ENCODE assay signal across 10 mouse cellular contexts in the genomic region with DNA sequence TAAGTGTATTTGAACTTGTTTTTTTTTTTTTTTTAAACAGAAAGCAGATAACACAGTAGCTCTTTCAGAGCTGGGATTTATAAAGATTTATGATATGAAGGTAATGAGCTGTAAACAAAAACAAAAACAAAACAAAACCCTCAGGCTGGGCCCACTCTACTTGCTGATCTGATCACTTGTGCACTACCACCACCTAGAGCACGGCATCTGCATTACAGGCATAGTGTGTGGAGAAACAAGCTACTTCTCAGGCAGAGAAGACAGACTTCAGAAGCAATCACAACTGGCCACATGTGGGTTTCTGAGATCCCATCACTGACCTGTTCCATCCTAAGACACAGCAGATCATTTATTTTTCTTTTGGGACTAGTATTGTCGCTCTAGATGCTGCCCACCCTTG. TPM values are rescaled to one million over a fixed set of nuclear protein-coding genes. Genes with fewer than 3 reads are reported as not detected.
DNase-seq lines count a peak whose midpoint lies in the region; ATAC-seq and TF ChIP-seq lines count a peak whose summit lies in the region.
"Had no signal": no experiment of that assay in that cellular context is flagged by ENCODE, and none has a peak within 500 bp of the region (broad histone marks: within the 10 kb centered on the region; RNA-seq: fewer than 3 reads in every experiment).

No protein-coding gene starts in this region.

- DNase-seq in CD4-positive, CD25-positive, alpha-beta regulatory T cell, adult 2 months (ENCODE audit: low read depth, low spot score), result peak; percentile 19
- no peak for DNase-seq in kidney, postnatal 0 days (ENCODE audit: low spot score)
- DNase-seq in kidney, adult 11 months, result no peak
- DNase-seq in R1 (ENCODE audit: low read depth, low spot score), result peak; percentile 53
- peak; percentile 13 to 24 for DNase-seq in kidney, postnatal 4 days
- DNase-seq in spleen, postnatal 4 days (ENCODE audit: low spot score in 2 of 2), result no peak
- no peak for DNase-seq in left cerebral cortex, postnatal 10 days (ENCODE audit: extremely low spot score in 1 of 2, low spot score in 2 of 2)
- DNase-seq: cerebellum, adult 11-12 months had no signal

- intact Hi-C loops in left cerebral cortex, postnatal 10 days (cut with DNase I), result no loop called here

- no peaks in the 10 kb centered on the region for H3K36me3 ChIP-seq in kidney, postnatal 0 days (ENCODE audit: insufficient read depth, low read length)

- H3K27me3 ChIP-seq in kidney, postnatal 0 days (ENCODE audit: insufficient read depth, low read length), result no peaks in the 10 kb centered on the region

- no peaks in the 10 kb centered on the region for H3K4me1 ChIP-seq in kidney, postnatal 0 days (replicated peaks; ENCODE audit: insufficient read depth, low read length)

- H3K4me2 ChIP-seq in kidney, postnatal 0 days (ENCODE audit: low read length), result no peak overlapping the region

- WGBS in kidney, postnatal 0 days, result 48% methylated on average over 2 of the region's 2 CpGs

- no peak overlapping the region for H3K9ac ChIP-seq in kidney, postnatal 0 days (ENCODE audit: low read depth, low read length)

- no peak overlapping the region for H3K27ac ChIP-seq in kidney, postnatal 0 days

- TF ChIP-seq CTCF in kidney, postnatal 0 days (IDR thresholded peaks at IDR 0.05; ENCODE audit: low read depth), result peak; percentile 48; the same call in 1 of the 2 replicates

- no peak overlapping the region for H3K4me3 ChIP-seq in kidney, postnatal 0 days (replicated peaks; ENCODE audit: low read depth, low read length)

- no peaks in the 10 kb centered on the region for H3K9me3 ChIP-seq in kidney, postnatal 0 days (replicated peaks; ENCODE audit: low read length)

- no peak for ATAC-seq in CD4-positive, CD25-positive, alpha-beta regulatory T cell, adult 4 months
- no peak for ATAC-seq in kidney, postnatal 0 days (replicated peaks; ENCODE audit: low FRiP score, low read depth)

RNA-seq across cellular contexts. Expression of gene Syt17, which starts 38.6 kb away (rescaled TPM):
- polyA plus RNA-seq in CD4-positive, CD25-positive, alpha-beta regulatory T cell, adult 4 months (2017; shearing (Covaris generic)), result under 1 TPM in 1 of 2 experiments, not detected in 1; 0.30 TPM
- 13.6 and 13.8 TPM in 2 replicates for polyA plus RNA-seq in kidney, postnatal 0 days (2015; fragmentation: Nextera tagmentation; extraction: Ambion mirVana)
- total RNA-seq in left cerebral cortex, postnatal 10 days (2021), result 10 to 100 TPM; 47.9 to 51.3 TPM
- total RNA-seq: monocyte, adult 5-6 weeks had no signal

Comparison
In these comparisons a context has a peak if more than half of its experiments do, and no peak if none do; other contexts are left out.
1. DNase-seq: peak in CD4-positive, CD25-positive, alpha-beta regulatory T cell, adult 2 months (single experiment), R1 (single experiment) and kidney, postnatal 4 days (2 of 2); none in kidney, postnatal 0 days (single experiment), kidney, adult 11 months (single experiment), spleen, postnatal 4 days (0 of 2) and left cerebral cortex, postnatal 10 days (0 of 2).
2. RNA of gene Syt17, which starts 38.6 kb away (polyA plus RNA-seq): 13.6 to 13.8 TPM in kidney, postnatal 0 days; 0.30 TPM in CD4-positive, CD25-positive, alpha-beta regulatory T cell, adult 4 months; every median in the first group is over 10 times any median in the second.